Mouse (Mus musculus) forebrain, embryonic 16.5 days (tissue): Measurements from ENCODE around the gene Pced1b. TPM values are rescaled to one million over a fixed set of nuclear protein-coding genes. Genes with fewer than 3 reads are reported as not detected.

ENCODE experiments used
- ATAC-seq: fragments of 200-750 bp; cut with Nextera tagmentation; 2 replicates; pipeline ENCODE4 v1.8.0; 2017; ENCODE audit warnings: mild to moderate bottlenecking, moderate library complexity
- H3K27ac ChIP-seq: fragments of 300-500 bp; sonication (generic); 2 replicates; pipeline ENCODE4 v1.5.1; 2014; ENCODE audit warnings: low read length, control low read depth
- H3K27me3 ChIP-seq: fragments of 300-500 bp; sonication (generic); replicated peaks from 2 replicates; pipeline ENCODE4 v1.6.1; 2014; ENCODE audit warnings: low read length; ENCODE audit not compliant: control insufficient read depth, insufficient read depth
- H3K36me3 ChIP-seq: fragments of 300-500 bp; sonication (generic); 2 replicates; pipeline ENCODE4 v1.6.1; 2014; ENCODE audit not compliant: control insufficient read depth, insufficient read depth
- H3K4me1 ChIP-seq: fragments of 300-500 bp; sonication (generic); replicated peaks from 2 replicates; pipeline ENCODE4 v1.6.1; 2014; ENCODE audit warnings: low read length; ENCODE audit not compliant: control insufficient read depth, insufficient read depth
- H3K4me2 ChIP-seq: fragments of 300-500 bp; sonication (generic); 2 replicates; pipeline ENCODE4 v1.6.1; 2014; ENCODE audit warnings: mild to moderate bottlenecking, low read length, control low read depth
- H3K4me3 ChIP-seq: fragments of 300-500 bp; sonication (generic); replicated peaks from 2 replicates; pipeline ENCODE4 v1.5.1; 2014; ENCODE audit warnings: mild to moderate bottlenecking, low read length, control low read depth
- H3K9ac ChIP-seq: fragments of 300-500 bp; sonication (generic); replicated peaks from 2 replicates; pipeline ENCODE4 v1.6.1; 2014; ENCODE audit warnings: low read depth, low read length, control low read depth
- H3K9me3 ChIP-seq: fragments of 300-500 bp; sonication (generic); 2 replicates; pipeline ENCODE4 v1.6.1; 2016; ENCODE audit warnings: low read length; ENCODE audit not compliant: control insufficient read depth
- WGBS: fragments of 180-500 bp; shearing (Covaris S2); extraction: QIAGEN DNeasy Blood & Tissue Kit; methylation state at CpG from one replicate; pipeline ENCODE4 v1.1.7; 2014; 5-methylcytosine and 5-hydroxymethylcytosine counted together
- polyA plus RNA-seq: library from polyadenylated mRNA; unstranded; fragments of >200 nt; fragmentation: Nextera tagmentation; extraction: Ambion mirVana; gene quantifications from 2 replicates; pipeline ENCODE4 v1.2.1, GENCODE M21; 2015

Gene Pced1b
- polyA plus RNA-seq, 1 experiment from 2014 or later: 4.3 TPM

DNA sequence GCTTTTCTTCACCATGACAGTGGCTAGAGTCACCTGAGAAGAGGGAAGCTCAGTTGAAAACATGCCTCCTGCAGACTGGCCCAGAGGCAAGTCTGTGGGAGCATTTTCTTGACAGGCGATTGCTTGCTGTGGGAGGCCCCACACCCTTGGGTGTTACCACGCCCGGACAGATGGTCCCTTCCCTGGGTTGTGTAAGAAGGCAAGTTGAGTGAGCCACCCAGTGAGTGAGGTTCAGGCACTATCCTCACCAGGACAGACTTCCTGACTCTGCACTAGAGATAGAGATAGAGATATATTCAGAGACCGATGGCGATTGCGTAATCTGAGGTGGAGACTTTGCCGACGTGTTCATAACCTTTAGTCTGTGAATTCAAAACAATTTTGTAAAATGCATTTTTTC, 96.0 kb downstream of the Pced1b start:
- Histone ChIP-seq H3K4me2 (no peak overlapping the region), H3K9me3 (peaks cover 2% of the 10 kb centered on the region; the same call in 1 of the 2 replicates), H3K9ac (no peak overlapping the region), H3K27ac (no peak overlapping the region), H3K27me3 (no peaks in the 10 kb centered on the region), H3K4me3 (no peak overlapping the region), H3K36me3 (no peaks in the 10 kb centered on the region), H3K4me1 (peaks cover 5% of the 10 kb centered on the region)
- 93% methylated on average over 8 of the region's 8 CpGs for WGBS
- ATAC-seq: no peak

DNA sequence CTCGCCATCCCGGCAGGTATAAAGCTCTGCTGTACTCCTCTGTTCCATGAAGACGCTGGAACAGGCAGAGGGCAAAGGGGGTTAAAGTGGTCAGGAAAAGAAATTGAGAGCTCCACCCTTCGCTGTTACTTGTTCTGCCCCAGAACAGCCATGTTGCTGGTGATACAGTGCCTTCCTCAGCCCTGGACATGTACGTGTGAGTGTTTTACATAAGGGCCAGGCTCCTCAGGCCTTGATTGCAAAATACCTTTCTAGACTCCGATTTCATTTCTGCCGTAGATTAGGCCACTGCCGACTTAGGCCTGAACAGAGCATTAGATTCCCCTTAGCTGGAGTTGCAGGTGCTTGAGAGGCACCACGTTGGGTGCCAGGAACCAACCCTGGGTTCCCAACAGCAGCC, 97.0 kb downstream of the Pced1b start:
- Histone ChIP-seq H3K9ac (no peak overlapping the region), H3K27ac (no peak overlapping the region), H3K9me3 (peaks cover 2% of the 10 kb centered on the region; the same call in 1 of the 2 replicates), H3K4me2 (no peak overlapping the region), H3K36me3 (no peaks in the 10 kb centered on the region), H3K27me3 (no peaks in the 10 kb centered on the region), H3K4me1 (no peaks in the 10 kb centered on the region), H3K4me3 (no peak overlapping the region)
- no peak for ATAC-seq
- WGBS: 97% methylated on average over 9 of the region's 9 CpGs

DNA sequence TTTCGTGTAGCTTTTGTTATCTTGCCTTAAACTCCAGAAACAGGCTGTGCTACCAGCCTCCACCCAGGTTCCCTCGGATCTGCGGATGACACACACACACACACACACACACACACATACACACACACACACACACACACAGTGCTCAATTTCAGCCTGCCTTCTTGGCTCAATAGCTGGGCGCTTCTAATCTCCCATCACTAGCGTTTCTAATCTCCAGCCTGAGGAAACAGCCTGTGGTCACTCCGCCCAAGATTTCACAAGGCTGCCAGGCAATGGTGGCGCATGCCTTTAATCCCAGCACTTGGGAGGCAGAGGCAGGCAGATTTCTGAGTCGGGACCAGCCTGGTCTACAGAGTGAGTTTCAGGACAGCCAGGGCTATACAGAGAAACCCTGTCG, 98.2 kb downstream of the Pced1b start:
- Histone ChIP-seq H3K9ac (no peak overlapping the region), H3K4me1 (no peaks in the 10 kb centered on the region), H3K27ac (no peak overlapping the region), H3K27me3 (no peaks in the 10 kb centered on the region), H3K4me2 (no peak overlapping the region), H3K36me3 (no peaks in the 10 kb centered on the region), H3K9me3 (no peaks in the 10 kb centered on the region), H3K4me3 (no peak overlapping the region)
- WGBS: 94% methylated on average over 9 of the region's 9 CpGs
- ATAC-seq: no peak

DNA sequence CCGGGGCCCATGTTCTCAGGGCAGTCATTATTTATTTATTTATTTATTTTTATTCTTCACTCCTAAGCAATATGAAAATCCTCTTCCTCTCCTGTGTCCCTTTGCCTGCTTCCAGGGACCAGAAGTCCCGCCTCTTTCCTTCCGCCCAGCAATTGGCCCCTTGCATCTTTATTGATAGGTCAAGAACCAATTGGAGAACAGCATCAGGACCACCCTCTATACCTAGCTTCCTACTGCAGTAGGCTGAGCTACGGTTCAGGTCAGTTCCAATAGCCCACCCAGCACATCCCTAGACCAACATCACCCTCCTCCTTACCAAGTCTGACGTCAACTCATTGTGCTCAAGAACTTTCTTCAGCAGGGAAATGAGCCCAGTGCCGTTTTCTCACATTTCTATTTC, 99.0 kb downstream of the Pced1b start:
- Histone ChIP-seq H3K27ac (no peak overlapping the region), H3K4me2 (no peak overlapping the region), H3K9me3 (no peaks in the 10 kb centered on the region), H3K27me3 (no peaks in the 10 kb centered on the region), H3K4me1 (no peaks in the 10 kb centered on the region), H3K36me3 (no peaks in the 10 kb centered on the region), H3K4me3 (no peak overlapping the region), H3K9ac (no peak overlapping the region)
- no peak for ATAC-seq
- 80% methylated on average over 6 of the region's 6 CpGs for WGBS

DNA sequence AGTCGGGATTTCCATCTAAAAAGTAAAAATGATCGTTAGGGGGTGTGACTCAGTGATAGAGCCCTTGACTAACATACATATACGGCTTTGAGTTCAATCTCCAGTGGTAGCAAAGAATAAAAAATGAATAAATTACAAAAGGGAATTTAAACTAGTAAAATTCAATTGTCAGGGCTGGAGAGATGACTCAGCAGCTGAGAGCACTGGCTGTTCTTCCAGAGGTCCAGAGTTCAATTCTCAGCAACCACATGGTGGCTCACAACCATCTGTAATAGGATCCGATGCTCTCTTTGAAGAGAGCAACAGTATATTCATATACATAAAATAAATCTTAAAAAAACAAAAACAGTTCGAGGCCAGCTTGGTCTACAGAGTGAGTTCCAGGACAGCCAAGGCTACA, 99.5 kb downstream of the Pced1b start:
- H3K27ac ChIP-seq: no peak overlapping the region
- H3K4me1 ChIP-seq: no peaks in the 10 kb centered on the region
- 92% methylated on average over 5 of the region's 5 CpGs for WGBS
- H3K9ac ChIP-seq: no peak overlapping the region
- no peak for ATAC-seq
- H3K4me3 ChIP-seq: no peak overlapping the region
- no peak overlapping the region for H3K4me2 ChIP-seq
- no peaks in the 10 kb centered on the region for H3K27me3 ChIP-seq
- no peaks in the 10 kb centered on the region for H3K9me3 ChIP-seq
- H3K36me3 ChIP-seq: no peaks in the 10 kb centered on the region

DNA sequence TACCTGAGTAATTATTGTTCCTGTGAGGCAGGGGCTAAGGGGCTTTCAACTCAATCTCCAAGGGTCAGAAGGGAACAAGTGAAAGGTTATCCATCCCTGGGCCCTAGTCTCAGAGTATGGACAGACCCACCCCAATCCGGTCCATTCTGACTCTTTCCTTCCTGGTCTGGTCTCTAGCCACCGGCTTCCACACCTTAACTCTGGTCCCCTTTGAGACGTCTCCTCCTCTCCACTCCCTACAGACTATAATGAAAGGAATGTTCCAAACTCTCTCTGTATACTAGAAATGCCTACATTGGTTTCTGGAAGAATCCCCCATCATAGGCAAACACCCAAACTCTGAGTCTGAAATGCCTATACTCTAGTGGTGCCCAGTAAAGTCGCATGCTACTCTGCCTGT, 100.0 kb downstream of the Pced1b start:
- Histone ChIP-seq H3K36me3 (no peaks in the 10 kb centered on the region), H3K9ac (no peak overlapping the region), H3K27ac (no peak overlapping the region), H3K9me3 (no peaks in the 10 kb centered on the region), H3K4me3 (no peak overlapping the region), H3K27me3 (no peaks in the 10 kb centered on the region), H3K4me2 (no peak overlapping the region), H3K4me1 (no peaks in the 10 kb centered on the region)
- ATAC-seq: no peak
- WGBS: 90% methylated on average over 4 of the region's 4 CpGs

DNA sequence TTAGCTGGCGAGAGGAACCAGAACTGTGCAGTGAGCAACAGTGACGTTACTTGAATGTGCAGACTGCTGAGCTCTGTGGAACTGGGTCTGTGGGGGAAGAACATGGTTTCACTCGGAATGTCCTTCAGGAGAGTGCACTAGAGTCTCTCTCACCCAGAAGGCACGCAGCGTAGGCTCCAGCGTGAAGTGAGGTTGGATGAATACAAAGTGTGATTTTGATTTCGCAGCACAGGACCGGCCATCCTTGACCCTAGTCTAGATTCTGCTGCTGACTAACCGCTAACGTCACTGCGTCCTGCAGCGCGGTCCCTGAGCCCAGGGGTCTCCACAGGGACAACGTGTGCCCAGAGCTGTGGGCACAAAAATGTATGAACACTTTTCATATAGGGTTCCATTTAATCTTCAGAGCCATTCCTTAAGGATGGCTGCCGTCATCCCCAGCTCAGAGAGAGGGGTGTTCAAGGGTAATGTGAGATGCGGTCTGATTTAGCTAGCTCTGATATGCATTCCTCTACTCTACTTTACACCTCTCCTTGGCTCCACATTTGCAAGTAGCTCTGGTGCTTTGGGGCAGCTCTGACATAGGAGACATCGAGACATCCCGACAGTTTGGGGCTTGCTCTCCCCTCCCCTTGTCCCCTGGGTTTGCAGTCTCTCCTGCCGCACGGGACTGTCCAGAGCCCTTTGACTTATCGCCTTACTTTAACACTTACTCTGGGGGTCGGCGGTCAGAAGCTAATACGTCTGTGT, 101.8 kb downstream of the Pced1b start:
- Histone ChIP-seq H3K27me3 (no peaks in the 10 kb centered on the region), H3K4me2 (no peak overlapping the region), H3K36me3 (no peaks in the 10 kb centered on the region), H3K27ac (no peak overlapping the region), H3K9me3 (no peaks in the 10 kb centered on the region), H3K4me1 (no peaks in the 10 kb centered on the region), H3K4me3 (no peak overlapping the region), H3K9ac (no peak overlapping the region)
- 90% methylated on average over 24 of the region's 24 CpGs for WGBS
- ATAC-seq: no peak

DNA sequence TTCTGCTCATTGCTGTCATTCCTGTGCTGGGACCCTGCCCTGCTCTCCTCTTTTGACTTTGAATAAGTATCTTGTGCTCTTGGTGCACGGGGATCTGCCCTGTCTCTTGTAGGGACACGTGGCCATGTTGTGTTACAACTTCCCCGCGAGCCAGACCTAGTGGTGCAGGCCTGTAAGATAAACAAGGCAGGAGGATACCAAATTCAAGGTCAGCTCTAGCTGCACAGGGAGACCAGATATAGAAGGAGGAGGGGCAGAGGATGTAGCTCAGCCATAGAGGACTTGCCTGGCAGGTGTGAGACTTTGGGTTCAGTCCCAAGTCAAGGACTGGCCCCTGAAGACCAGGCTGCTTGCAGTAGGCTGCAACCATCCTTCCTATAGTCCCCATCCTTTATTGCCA, 103.6 kb downstream of the Pced1b start:
- Histone ChIP-seq H3K27me3 (no peaks in the 10 kb centered on the region), H3K9me3 (no peaks in the 10 kb centered on the region), H3K4me1 (no peaks in the 10 kb centered on the region), H3K36me3 (no peaks in the 10 kb centered on the region), H3K4me2 (no peak overlapping the region), H3K9ac (no peak overlapping the region), H3K27ac (no peak overlapping the region), H3K4me3 (no peak overlapping the region)
- WGBS: 88% methylated on average over 4 of the region's 4 CpGs
- no peak for ATAC-seq

DNA sequence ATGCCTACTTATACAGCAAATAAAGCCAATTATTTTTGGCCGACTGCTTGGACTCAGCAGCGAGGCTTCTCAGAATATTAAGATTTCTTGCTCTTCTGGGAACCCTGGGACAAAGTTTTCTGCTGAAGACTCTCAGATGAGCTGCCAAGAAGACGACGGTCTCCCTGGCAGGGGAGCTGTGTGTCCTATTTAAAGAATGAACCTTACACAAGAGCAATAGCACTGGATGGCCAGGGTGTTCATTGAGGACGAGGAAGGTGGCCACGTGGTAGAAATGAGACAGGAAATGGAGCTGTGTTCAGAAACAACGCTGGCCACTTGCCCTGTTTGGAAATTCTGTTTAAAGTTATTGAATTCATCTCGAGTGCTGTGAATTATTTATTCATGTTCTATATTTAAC, 104.1 kb downstream of the Pced1b start:
- 62% methylated on average over 8 of the region's 8 CpGs for WGBS
- H3K4me1 ChIP-seq: no peaks in the 10 kb centered on the region
- H3K9ac ChIP-seq: no peak overlapping the region
- no peaks in the 10 kb centered on the region for H3K9me3 ChIP-seq
- H3K4me3 ChIP-seq: no peak overlapping the region
- H3K27me3 ChIP-seq: no peaks in the 10 kb centered on the region
- H3K4me2 ChIP-seq: no peak overlapping the region
- H3K36me3 ChIP-seq: no peaks in the 10 kb centered on the region
- no peak for ATAC-seq
- no peak overlapping the region for H3K27ac ChIP-seq

DNA sequence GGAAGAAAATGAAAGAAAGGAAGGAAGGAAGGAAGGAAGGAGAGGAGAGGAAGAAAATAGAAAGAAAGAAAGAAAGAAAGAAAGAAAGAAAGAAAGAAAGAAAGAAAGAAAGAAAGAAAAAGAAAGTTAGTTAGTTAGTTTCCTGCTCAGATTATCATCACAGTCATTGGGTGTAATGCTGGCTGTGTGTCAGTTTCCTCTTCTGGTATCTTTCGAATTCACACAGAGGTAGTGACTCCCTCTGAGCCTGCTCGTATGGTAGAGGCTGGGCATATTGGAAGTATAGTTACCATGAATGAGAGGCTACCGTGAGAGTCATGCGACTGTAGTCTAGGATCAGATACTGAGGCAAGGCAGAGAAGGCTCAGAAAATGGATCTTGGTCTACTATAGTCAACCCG, 104.8 kb downstream of the Pced1b start:
- no peak overlapping the region for H3K27ac ChIP-seq
- no peak overlapping the region for H3K4me3 ChIP-seq
- H3K4me1 ChIP-seq: no peaks in the 10 kb centered on the region
- H3K4me2 ChIP-seq: no peak overlapping the region
- no peak for ATAC-seq
- H3K9ac ChIP-seq: no peak overlapping the region
- no peaks in the 10 kb centered on the region for H3K27me3 ChIP-seq
- 90% methylated on average over 5 of the region's 5 CpGs for WGBS
- H3K9me3 ChIP-seq: no peaks in the 10 kb centered on the region
- no peaks in the 10 kb centered on the region for H3K36me3 ChIP-seq
